Mouse (Mus musculus) liver, embryonic 14.5 days (tissue): ENCODE results near the gene Aoc1.

Experiments
- CTCF ChIP-seq: IDR thresholded peaks from 2 replicates; pipeline ENCODE4 v1.5.1; 2016; ENCODE audit warnings: antibody characterized with exemption, low read depth, control low read depth
- EP300 ChIP-seq: IDR thresholded peaks from 2 replicates; pipeline ENCODE4 v1.6.1; 2016; ENCODE audit warnings: antibody characterized with exemption, low read depth

DNA sequence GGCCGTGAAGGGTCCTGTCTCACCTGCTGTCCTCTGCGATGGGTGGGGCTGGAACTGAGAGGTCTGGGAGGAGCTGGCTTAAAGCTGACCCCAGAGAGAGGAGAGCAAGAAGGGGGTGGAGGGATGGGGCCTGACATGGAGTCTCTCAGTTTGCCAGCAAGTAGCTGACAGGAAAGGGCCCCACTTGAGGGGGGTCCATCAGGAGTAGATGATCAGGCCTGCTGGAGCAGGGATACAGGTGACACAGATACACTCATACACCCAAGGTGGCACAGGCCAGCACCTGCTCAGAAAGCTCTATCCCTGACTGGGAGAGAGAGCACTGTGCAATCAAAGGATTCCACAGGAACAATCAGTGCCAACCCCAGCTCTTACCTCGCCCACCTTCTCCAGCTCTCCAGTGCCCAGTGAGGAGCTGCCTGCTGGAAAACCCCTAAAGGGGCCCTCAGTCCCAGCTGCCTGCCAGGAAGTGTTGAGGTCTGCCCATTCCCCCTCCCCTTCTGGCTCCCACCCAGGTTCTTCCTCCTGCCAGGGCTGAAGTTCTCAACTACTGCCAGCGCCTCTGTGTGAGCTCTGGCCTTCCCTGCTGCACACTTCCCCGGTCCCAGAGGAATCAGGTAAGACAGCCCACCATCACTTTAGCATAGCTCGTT is 31.6 kb upstream of the Aoc1 start, which contains the start of gene Tmem176b:
- TF ChIP-seq CTCF = no peak
- no peak for TF ChIP-seq EP300
